Mouse (Mus musculus): ENCODE measurements around the gene Fabp6.

Fabp6 gene

GRCm38 (mm10) chr11:43546678-43547077 lies 54.7 kb downstream of the Fabp6 start:
- no peak for DNase-seq (ENCODE audit: low read depth)
